In the genomic region with DNA sequence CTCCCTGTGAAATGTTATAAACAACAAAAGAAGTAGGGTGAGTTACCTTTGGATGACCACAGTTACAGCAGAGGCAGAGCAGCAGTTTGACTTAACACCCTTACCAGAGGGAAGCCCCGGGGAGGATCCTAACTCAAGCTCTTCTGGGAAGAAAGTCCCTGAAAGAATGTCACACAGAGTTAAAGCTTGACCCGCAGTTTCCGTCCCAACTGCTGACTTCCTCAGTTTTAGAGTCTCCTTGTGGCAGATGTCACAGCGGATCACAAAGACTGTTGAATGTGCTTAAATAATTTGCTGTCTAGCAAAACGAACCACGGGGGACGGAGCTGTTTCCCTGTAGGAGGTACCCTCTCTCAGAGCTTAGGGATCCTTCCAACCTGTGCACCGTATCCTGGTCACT, we compare ENCODE assay signal across 12 mouse cellular contexts.
DNase-seq lines count a peak whose midpoint lies in the region; ATAC-seq and TF ChIP-seq lines count a peak whose summit lies in the region.
"Had no signal": no experiment of that assay in that cellular context is flagged by ENCODE, and none has a peak within 500 bp of the region (broad histone marks: within the 10 kb centered on the region; RNA-seq: fewer than 3 reads in every experiment).

No protein-coding gene starts in this region.

- no peaks in the 10 kb centered on the region for H3K27me3 ChIP-seq in liver, embryonic 13.5 days
- H3K27me3 ChIP-seq in neural tube, embryonic 15.5 days (replicated peaks): no peaks in the 10 kb centered on the region
- H3K27me3 ChIP-seq: embryonic facial prominence, embryonic 13.5 days; hindbrain, embryonic 15.5 days; Patski had no signal

- H3K9me3 ChIP-seq in liver, embryonic 13.5 days (replicated peaks): no peaks in the 10 kb centered on the region
- H3K9me3 ChIP-seq in neural tube, embryonic 15.5 days (replicated peaks): no peaks in the 10 kb centered on the region
- H3K9me3 ChIP-seq: embryonic facial prominence, embryonic 13.5 days; hindbrain, embryonic 15.5 days had no signal

- 19% methylated on average over 8 of the region's 8 CpGs for WGBS in liver, embryonic 13.5 days (ENCODE audit: insufficient replicate concordance)
- WGBS in neural tube, embryonic 15.5 days: 37% methylated on average over 8 of the region's 8 CpGs

- H3K27ac ChIP-seq in gastrocnemius, adult 2 months: 0 out of 2 replicates have a peak overlapping the region, but pooled peaks have one; percentile 43
- peak overlapping the region; percentile 53 for H3K27ac ChIP-seq in liver, embryonic 13.5 days
- no peak overlapping the region for H3K27ac ChIP-seq in neural tube, embryonic 15.5 days (replicated peaks)
- H3K27ac ChIP-seq: embryonic facial prominence, embryonic 13.5 days; hindbrain, embryonic 15.5 days had no signal

- DNase-seq in gastrocnemius, adult 2 months: no peak
- DNase-seq in gastrocnemius, postnatal 36 days: no peak
- peak; percentile 18 for DNase-seq in lung, postnatal 36 days
- no peak for DNase-seq in lung, postnatal 14 days
- no peak for DNase-seq in liver, embryonic 13.5 days
- DNase-seq in thymus, postnatal 25 days: peak; percentile 45

- H3K4me1 ChIP-seq in liver, embryonic 13.5 days (replicated peaks): 0 out of 2 replicates have a peak, but pooled peaks cover 10% of the 10 kb centered on the region
- no peaks in the 10 kb centered on the region for H3K4me1 ChIP-seq in neural tube, embryonic 15.5 days
- H3K4me1 ChIP-seq: hindbrain, embryonic 15.5 days had no signal

- no peaks in the 10 kb centered on the region for H3K36me3 ChIP-seq in liver, embryonic 13.5 days
- H3K36me3 ChIP-seq in neural tube, embryonic 15.5 days: no peaks in the 10 kb centered on the region
- H3K36me3 ChIP-seq: embryonic facial prominence, embryonic 13.5 days; hindbrain, embryonic 15.5 days had no signal

- 0 out of 2 replicates have a peak, but pooled peaks have one; percentile 20 for ATAC-seq in liver, embryonic 13.5 days (ENCODE audit: low read depth)
- ATAC-seq in neural tube, embryonic 15.5 days (ENCODE audit: low FRiP score): no peak
- ATAC-seq in activated CD4-positive, CD25-positive, alpha-beta regulatory T cell, adult 4 months: no peak
- ATAC-seq: Patski had no signal

- TF ChIP-seq CTCF in gastrocnemius, adult 2 months (IDR thresholded peaks at IDR 0.05): no peak

- no peak overlapping the region for H3K4me2 ChIP-seq in liver, embryonic 13.5 days
- no peak overlapping the region for H3K4me2 ChIP-seq in neural tube, embryonic 15.5 days
- H3K4me2 ChIP-seq: embryonic facial prominence, embryonic 13.5 days; hindbrain, embryonic 15.5 days; midbrain, embryonic 11.5 days had no signal

- intact Hi-C loops in gastrocnemius, adult 2 months (cut with DNase I): no loop called here
- intact Hi-C loops in gastrocnemius, postnatal 36 days (cut with DNase I): no loop called here

- H3K4me3 ChIP-seq in gastrocnemius, adult 2 months: no peak overlapping the region
- no peak overlapping the region for H3K4me3 ChIP-seq in liver, embryonic 13.5 days (replicated peaks)
- H3K4me3 ChIP-seq in neural tube, embryonic 15.5 days (replicated peaks): no peak overlapping the region
- H3K4me3 ChIP-seq: embryonic facial prominence, embryonic 13.5 days; hindbrain, embryonic 15.5 days had no signal

- no peak overlapping the region for H3K9ac ChIP-seq in liver, embryonic 13.5 days
- no peak overlapping the region for H3K9ac ChIP-seq in neural tube, embryonic 15.5 days (replicated peaks)
- H3K9ac ChIP-seq: embryonic facial prominence, embryonic 13.5 days; hindbrain, embryonic 15.5 days had no signal

Comparison
In these comparisons a context has a peak if more than half of its experiments do, and no peak if none do; other contexts are left out.
1. DNase-seq: peak in lung, postnatal 36 days (single experiment) and thymus, postnatal 25 days (single experiment); none in gastrocnemius, adult 2 months (single experiment), gastrocnemius, postnatal 36 days (0 of 2), lung, postnatal 14 days (single experiment) and liver, embryonic 13.5 days (single experiment).